Mouse (Mus musculus) embryo, embryonic 11.5 days (tissue): ENCODE data around the gene Car5a.

ENCODE experiments used
- DNase-seq: peaks from one replicate; pipeline ENCODE4 v3.0.0-alpha.2; 2012; ENCODE audit warnings: low read depth, low spot score

Car5a gene

DNA sequence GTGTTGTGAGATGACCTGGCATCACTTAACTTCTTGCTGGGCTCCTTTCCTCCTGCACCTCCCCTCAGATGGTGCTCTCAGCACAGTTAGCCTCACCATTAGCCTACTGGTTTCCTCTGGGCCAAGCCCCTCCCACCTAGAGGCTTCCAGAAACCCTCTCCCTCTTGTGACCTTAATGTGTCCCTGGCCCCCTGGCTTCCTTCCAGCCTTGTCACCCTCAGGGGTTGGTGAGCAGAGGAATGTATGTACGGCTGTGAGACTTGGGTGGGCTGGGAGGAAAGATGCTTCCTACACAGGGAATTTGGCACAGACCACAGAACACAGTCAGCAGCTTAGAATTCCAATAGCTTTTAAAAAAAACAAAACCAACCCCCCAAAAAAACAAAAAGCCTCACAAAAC, 63.9 kb downstream of the Car5a start:
- no peak for DNase-seq

DNA sequence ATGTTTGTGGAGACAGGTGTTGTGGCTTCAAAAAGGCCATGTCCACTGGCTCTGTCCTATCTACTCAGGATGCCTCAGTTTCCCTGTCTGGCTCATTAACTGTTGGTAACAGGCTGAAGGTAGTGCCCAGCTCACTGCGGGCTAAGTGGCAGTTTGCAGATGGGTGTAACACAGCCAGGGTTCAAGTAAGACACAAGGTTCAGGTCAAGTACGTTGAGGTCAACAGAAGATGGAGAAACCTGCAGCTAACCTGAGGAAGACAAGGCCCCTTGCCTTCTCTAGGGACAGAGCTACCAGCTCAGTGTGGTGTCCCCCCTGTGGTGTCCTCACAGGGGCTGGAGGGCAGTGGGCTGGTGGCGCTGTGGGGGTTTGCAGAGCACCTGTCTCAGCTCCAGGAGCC, 65.0 kb downstream of the Car5a start:
- DNase-seq: no peak

DNA sequence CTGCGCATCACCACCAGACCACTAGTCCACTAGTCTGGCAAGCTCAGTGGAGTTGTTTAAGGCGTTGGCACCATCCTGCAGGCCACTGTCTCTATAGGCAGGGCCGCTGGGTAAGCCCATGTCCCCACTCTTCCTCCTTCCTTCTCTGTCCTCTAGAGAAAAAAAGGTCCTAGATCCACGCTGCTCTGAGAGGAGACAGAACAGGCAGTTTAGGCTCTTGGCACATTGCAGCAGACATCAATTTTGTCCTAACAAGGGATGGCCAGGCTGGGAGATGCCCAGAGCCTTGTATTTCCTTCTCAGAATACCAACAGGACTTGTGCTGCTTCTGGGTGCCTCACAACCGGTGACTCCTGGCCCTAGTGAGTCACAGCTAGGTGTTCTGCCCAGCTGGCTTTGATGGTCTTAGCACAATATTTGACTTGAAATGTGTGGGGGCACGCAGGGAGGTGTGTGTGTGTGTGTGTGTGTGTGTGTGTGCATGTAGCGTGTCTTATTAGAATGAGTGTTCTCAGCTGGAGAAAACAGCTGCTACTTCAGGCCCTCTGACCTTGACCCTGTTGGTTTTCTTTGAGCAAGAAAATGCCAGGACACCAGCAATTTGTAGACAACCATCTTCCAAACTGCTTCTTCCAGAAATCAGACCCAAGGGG, 66.8 kb downstream of the Car5a start:
- DNase-seq: no peak

DNA sequence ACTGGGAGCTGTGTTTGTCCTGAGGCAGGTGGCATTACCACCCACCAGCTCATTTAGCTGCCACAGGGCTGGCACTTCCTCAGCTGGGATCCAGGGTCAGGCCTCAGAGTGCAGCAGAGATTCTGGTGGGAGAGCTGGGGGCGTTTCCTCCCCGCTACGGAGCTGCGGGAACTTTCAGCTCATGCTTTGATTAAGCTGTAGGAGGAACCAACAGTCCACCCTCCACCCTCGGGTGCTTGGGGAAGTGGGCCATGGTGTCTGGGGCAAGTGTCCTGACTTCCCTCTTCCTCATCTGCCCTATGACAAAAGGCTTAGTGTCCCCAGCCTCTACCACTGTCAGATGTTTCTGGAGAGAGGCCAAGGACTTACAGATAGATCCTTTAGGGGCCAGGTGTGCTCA, 67.5 kb downstream of the Car5a start:
- DNase-seq: no peak

GRCm38 (mm10) chr8:121875517-121875916, 69.2 kb downstream of the Car5a start:
- DNase-seq: no peak

DNA sequence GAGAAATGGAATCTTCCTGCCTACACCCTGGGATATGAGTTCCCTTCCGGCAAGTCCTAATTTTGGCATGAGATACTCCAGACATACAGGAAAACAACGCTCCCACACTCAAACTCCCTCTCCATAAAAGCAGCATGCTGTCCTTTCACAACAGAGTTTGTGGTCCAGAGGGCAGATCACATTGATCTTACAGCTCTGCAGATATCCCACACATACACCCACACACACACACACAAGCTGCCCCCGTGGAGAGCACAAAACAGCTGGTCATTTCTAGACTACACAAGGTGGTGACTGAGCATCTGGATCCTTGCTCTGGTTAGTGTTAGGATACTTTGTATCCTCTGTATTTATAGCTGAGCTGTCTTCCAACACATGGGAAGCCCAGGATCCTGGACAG, 69.7 kb downstream of the Car5a start:
- DNase-seq: no peak

- no peak for DNase-seq
Observed at GRCm38 (mm10) chr8:121874031-121874430, 70.7 kb downstream of the Car5a start.

DNA sequence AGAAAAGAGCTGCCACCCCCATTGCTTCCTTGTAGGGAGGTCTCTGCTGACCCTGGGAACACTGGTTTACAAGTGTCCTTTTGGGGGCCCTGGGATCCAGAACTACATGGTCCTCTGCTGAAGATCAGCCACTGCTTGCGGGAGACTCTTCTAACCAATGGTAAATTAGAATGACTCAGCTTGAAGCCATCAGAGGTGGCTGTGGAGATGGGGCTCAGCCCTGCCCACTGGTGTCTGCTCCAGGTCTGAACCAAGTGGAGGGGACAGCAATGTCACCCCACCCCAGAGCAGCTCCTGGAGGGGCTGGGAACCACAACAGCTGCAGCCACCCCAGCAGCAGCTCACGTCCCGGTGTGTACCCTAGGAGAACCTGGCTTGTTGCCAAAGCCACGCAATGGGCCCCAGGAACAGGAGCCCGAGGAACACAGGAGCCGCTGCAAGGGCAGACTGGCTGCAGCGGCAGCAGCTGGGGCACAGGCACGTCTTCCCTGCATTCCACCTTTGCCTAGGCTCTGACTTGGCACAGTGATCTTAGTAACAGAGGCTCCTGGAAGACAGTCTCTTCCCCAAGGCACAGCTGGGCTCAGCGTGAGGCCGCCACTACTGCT, 72.8 kb downstream of the Car5a start:
- no peak for DNase-seq

DNA sequence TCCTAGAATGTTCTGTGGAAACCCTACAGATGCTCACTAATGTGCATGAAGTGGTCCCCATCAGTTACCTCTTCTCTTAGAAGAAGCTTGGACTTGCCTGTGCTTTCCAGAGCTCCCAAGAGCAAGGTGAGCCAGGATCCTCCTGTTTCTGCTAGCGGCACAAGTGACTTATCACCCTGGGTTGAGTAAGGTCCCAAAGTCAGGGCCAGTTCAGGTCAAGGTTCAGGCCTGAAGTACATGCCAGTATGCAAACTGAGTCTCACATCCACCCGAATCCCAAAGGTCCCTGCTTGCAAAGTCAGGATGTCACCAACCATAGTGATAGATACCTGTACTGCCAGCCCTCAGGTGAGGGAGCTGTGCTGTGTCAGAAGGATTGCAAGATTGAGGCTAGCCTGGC, 74.5 kb downstream of the Car5a start:
- DNase-seq: no peak

DNA sequence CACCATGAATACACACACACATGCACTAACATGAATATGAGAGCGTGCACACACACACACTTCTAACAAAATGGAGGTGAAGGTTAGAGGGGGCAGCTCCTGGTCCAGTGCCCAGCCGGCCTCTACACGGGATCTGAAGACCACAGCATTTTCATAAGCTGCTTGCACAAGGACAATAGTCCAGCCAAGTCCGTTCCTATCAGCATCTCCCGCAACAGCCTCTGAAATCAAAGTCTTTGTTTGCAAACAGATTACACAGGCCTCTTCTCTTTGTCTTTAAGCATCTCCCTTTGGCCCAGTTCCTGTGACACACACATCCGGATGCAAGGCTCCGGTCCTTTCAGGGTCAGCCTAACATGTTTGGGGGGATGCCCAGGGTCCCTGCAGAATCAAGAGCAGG, 75.8 kb downstream of the Car5a start:
- no peak for DNase-seq

- no peak for DNase-seq
Observed at GRCm38 (mm10) chr8:121868196-121868595, 76.5 kb downstream of the Car5a start.
